Mouse (Mus musculus) myocyte (in vitro differentiated cells): ENCODE measurements around the gene Ppp6r1. TPM values are rescaled to one million over a fixed set of nuclear protein-coding genes. Genes with fewer than 3 reads are reported as not detected.
A peak's percentile ranks its signal among the peaks of the same experiment; 100 is the strongest.

Source experiments
- H3K27me3 ChIP-seq: one replicate; pipeline ENCODE4 v1.6.1; 2011; ENCODE audit not compliant: control insufficient read depth, insufficient read depth, insufficient read length
- H3K36me3 ChIP-seq: one replicate; pipeline ENCODE4 v1.6.1; 2011; ENCODE audit not compliant: control insufficient read depth, insufficient read depth
- H3K4me2 ChIP-seq: one replicate; pipeline ENCODE4 v1.6.1; 2011; ENCODE audit warnings: low read depth, control low read depth
- H3K4me3 ChIP-seq: one replicate; pipeline ENCODE4 v1.5.1; 2011; ENCODE audit warnings: mild to moderate bottlenecking, control low read depth, moderate library complexity
- H3K79me2 ChIP-seq: one replicate; pipeline ENCODE4 v1.6.1; 2011; ENCODE audit not compliant: control insufficient read depth, insufficient read depth
- H3ac ChIP-seq: one replicate; pipeline ENCODE4 v1.6.1; 2011; ENCODE audit not compliant: control insufficient read depth, insufficient read length
- CEBPB ChIP-seq: IDR thresholded peaks from 2 replicates; pipeline ENCODE4 v1.6.1; 2011; ENCODE audit warnings: mild to moderate bottlenecking, moderate library complexity; ENCODE audit not compliant: poor library complexity, insufficient read depth, severe bottlenecking
- E2F4 ChIP-seq: IDR thresholded peaks from one replicate; pipeline ENCODE4 v1.6.1; 2011; ENCODE audit warnings: mild to moderate bottlenecking, control low read depth, moderate library complexity; ENCODE audit not compliant: insufficient read depth
- MAX ChIP-seq: IDR thresholded peaks from one replicate; pipeline ENCODE4 v1.6.1; 2011; ENCODE audit warnings: low read depth, mild to moderate bottlenecking, control low read depth
- MYOD1 ChIP-seq, 3 experiments: IDR thresholded peaks; one replicate each; pipeline ENCODE4 v1.6.1; 2011; ENCODE audit warnings: control low read depth in 2 of 3, low read depth in 2 of 3, mild to moderate bottlenecking in 2 of 3, moderate library complexity in 1 of 3; ENCODE audit not compliant: insufficient read length in 2 of 3, control insufficient read depth in 1 of 3
- MYOG ChIP-seq, 3 experiments: IDR thresholded peaks; one replicate each; pipeline ENCODE4 v1.6.1; 2011; ENCODE audit warnings: control low read depth in 2 of 3, low read depth in 2 of 3, mild to moderate bottlenecking in 2 of 3; ENCODE audit not compliant: insufficient read length in 2 of 3, control insufficient read depth in 1 of 3, insufficient read depth in 1 of 3
- POLR2A ChIP-seq: IDR thresholded peaks from one replicate; pipeline ENCODE4 v1.6.1; 2011; ENCODE audit warnings: low read depth, mild to moderate bottlenecking, control low read depth, moderate library complexity; ENCODE audit not compliant: insufficient read length
- POLR2AphosphoS2 ChIP-seq: IDR thresholded peaks from one replicate; pipeline ENCODE4 v1.6.1; 2011; ENCODE audit warnings: low read depth, control low read depth; ENCODE audit not compliant: insufficient read length
- REST ChIP-seq: IDR thresholded peaks from one replicate; pipeline ENCODE4 v1.6.1; 2011; ENCODE audit warnings: mild to moderate bottlenecking, control low read depth, moderate library complexity; ENCODE audit not compliant: insufficient read depth, insufficient read length
- SRF ChIP-seq: IDR thresholded peaks from one replicate; pipeline ENCODE4 v1.6.1; 2011; ENCODE audit warnings: low read depth; ENCODE audit not compliant: control insufficient read depth, insufficient read length
- TCF12 ChIP-seq: IDR thresholded peaks from one replicate; pipeline ENCODE4 v1.6.1; 2011; ENCODE audit warnings: mild to moderate bottlenecking, control low read depth; ENCODE audit not compliant: poor library complexity, insufficient read depth, severe bottlenecking
- TCF3 ChIP-seq: IDR thresholded peaks from one replicate; pipeline ENCODE4 v1.6.1; 2011; ENCODE audit warnings: low read depth, control low read depth; ENCODE audit not compliant: insufficient read length
- USF1 ChIP-seq: IDR thresholded peaks from one replicate; pipeline ENCODE4 v1.6.1; 2011; ENCODE audit warnings: low read depth, mild to moderate bottlenecking, control low read depth, moderate library complexity
- polyA plus RNA-seq: library from polyadenylated mRNA; unstranded; fragments of >200 nt; fragmentation: generic; extraction: Trizol; gene quantifications from one replicate; pipeline ENCODE4 v1.2.1, GENCODE M21; 2012; ENCODE audit warnings: missing spikeins

Ppp6r1 gene
- polyA plus RNA-seq, 1 experiment = 46.1 TPM

DNA sequence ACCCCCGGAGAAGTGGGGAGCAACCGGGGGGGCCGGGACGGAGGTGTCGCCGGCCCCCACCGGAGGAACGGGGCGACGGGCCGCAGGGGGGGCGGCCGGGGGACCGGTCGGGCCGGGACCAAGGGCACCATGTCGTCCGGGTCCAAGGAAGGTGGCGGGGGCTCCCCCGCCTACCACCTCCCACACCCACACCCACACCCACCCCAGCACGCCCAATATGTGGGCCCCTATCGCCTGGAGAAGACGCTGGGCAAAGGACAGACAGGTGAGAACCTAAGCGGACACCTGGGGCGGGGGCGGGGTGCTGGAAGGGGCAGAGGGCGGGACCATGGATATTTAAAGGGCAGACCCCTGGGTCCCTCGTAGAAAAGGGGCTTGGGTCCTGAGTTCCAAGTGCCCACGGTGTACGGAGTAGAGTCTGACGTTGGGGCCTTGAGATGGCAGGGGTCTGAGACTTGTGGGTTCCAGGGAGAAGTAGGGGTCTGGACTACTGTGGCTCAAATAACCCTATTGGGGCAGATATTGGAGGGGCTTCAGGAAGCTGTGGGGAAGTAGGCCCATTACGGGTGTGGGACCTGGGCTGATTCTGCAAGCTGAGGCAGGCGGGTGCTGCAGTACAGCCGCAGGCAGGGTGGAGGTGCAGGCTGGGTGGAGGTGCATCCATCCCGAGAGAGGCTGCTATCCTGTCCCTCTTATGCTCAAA lies 32.3 kb upstream of the Ppp6r1 start:
- H3K4me2 ChIP-seq = peak overlapping the region; percentile 58
- H3K79me2 ChIP-seq = no peaks in the 10 kb centered on the region
- H3K4me3 ChIP-seq = peak overlapping the region; percentile 13
- no peaks in the 10 kb centered on the region for H3K36me3 ChIP-seq
- no peak overlapping the region for H3ac ChIP-seq
- TF ChIP-seq MYOD1 (IDR thresholded peaks at IDR 0.05; ENCODE audit: control insufficient read depth in 1 of 3, insufficient read length in 2 of 3, low read depth in 2 of 3) (no peak), TCF3 (no peak), USF1 (no peak), CEBPB (no peak), POLR2AphosphoS2 (no peak), MAX (no peak), POLR2A (no peak), TCF12 (no peak), SRF (no peak), E2F4 (no peak), REST (no peak), MYOG (IDR thresholded peaks at IDR 0.05; ENCODE audit: control insufficient read depth in 1 of 3, insufficient read depth in 1 of 3, insufficient read length in 2 of 3, low read depth in 2 of 3) (no peak)
- H3K27me3 ChIP-seq = no peaks in the 10 kb centered on the region

DNA sequence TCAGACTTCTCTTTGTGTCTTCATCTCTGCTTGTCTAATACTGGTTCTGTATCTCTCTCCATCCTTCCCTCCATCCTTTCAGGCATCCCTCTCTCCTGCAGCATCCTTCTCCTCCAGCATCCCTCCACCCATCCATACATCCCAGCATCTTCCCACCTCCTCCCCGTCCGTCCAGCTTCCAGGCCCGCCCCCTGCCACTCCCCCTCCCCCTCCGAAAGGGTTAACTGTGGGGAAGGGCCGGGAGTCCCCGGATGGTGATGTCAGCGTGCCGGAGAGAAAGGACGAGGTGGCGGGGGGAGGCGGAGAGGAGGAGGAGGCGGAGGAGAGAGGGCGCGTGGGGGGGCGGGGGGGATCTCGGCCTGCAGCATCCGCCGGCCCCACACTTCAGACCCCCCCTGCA lies 31.6 kb upstream of the Ppp6r1 start, which contains the start of gene Brsk1:
Brsk1 (plus strand) TSS at position 218 of the 400 bp plus-strand sequence.
- H3K27me3 ChIP-seq = no peaks in the 10 kb centered on the region
- no peaks in the 10 kb centered on the region for H3K36me3 ChIP-seq
- peak within 1 kb of the TSS; percentile 58 for H3K4me2 ChIP-seq
- H3K4me3 ChIP-seq = peak within 1 kb of the TSS; percentile 13
- no peak within 1 kb of the TSS for H3ac ChIP-seq
- TF ChIP-seq POLR2AphosphoS2 = no peak
- TF ChIP-seq REST = no peak
- no peak for TF ChIP-seq TCF3
- TF ChIP-seq POLR2A = no peak
- no peaks in the 10 kb centered on the region for H3K79me2 ChIP-seq

DNA sequence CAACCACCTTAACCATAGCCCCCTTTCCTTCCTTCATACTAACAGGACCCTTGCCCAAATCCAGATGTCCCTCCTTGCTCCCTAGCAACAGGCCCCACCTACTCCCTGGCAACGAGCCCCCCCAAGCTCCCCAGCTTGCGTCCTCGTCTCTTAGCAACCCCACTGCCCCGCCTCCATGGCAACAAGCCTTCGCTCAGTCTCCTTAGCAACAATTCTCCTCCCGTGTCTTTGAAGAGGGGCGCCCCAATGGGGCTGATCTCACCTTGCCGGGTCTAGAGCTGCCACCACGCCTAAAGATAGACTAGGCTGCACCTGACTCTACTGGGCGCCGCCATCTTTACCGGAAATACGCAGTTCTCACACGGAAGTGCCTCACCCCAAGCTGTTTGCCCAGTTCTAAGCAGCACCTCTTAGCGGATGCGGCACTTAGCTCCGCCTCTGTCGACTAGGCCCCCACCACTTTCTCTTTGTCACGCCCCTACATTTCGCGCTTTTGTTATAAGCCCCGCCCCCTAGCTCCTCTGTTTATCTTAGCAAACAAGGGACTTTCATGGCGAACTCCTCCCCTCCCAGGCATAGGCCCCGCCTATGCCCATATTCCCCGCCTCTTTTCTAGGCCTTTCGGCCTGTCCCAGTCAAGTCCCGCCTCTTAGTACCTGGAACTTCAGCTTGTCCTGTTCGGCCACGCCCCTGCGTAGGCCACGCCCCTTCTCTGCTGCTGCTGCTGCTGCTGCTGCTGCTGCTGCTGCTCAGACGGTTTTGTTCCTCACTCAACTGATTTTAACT lies 26.0 kb upstream of the Ppp6r1 start, which contains the start of gene Hspbp1:
Hspbp1 (minus strand) TSS at position 437 of the 786 bp plus-strand sequence.
- Histone ChIP-seq H3K27me3 (no peaks in the 10 kb centered on the region), H3K36me3 (no peaks in the 10 kb centered on the region), H3K79me2 (no peaks in the 10 kb centered on the region), H3K4me3 (peak within 1 kb of the TSS; percentile 84), H3K4me2 (peak within 1 kb of the TSS; percentile 89), H3ac (no peak within 1 kb of the TSS)
- TF ChIP-seq POLR2A = peak; percentile 45
- TF ChIP-seq REST = no peak

GRCm38 (mm10) chr7:4684203-4684602 lies 25.4 kb upstream of the Ppp6r1 start:
- Histone ChIP-seq H3K4me2 (peak overlapping the region; percentile 89), H3ac (no peak overlapping the region), H3K27me3 (no peaks in the 10 kb centered on the region), H3K36me3 (no peaks in the 10 kb centered on the region), H3K4me3 (peak overlapping the region; percentile 84), H3K79me2 (no peaks in the 10 kb centered on the region)
- TF ChIP-seq POLR2A (no peak), USF1 (no peak)

GRCm38 (mm10) chr7:4683307-4683706 lies 24.5 kb upstream of the Ppp6r1 start:
- H3K36me3 ChIP-seq = no peaks in the 10 kb centered on the region
- H3ac ChIP-seq = no peak overlapping the region
- no peaks in the 10 kb centered on the region for H3K27me3 ChIP-seq
- H3K4me2 ChIP-seq = no peak overlapping the region
- TF ChIP-seq USF1 = no peak
- no peak for TF ChIP-seq MYOG (IDR thresholded peaks at IDR 0.05; ENCODE audit: control insufficient read depth in 1 of 3, insufficient read depth in 1 of 3, insufficient read length in 2 of 3, low read depth in 2 of 3)
- TF ChIP-seq MAX = no peak
- TF ChIP-seq TCF3 = no peak
- no peak for TF ChIP-seq SRF
- no peaks in the 10 kb centered on the region for H3K79me2 ChIP-seq
- no peak overlapping the region for H3K4me3 ChIP-seq
